Mouse (Mus musculus): ENCODE measurements around the gene Ppig. TPM values are rescaled to one million over a fixed set of nuclear protein-coding genes. Genes with fewer than 3 reads are reported as not detected.
"Not testable (repeated sequence)": the region's sequence is repeated elsewhere in the genome, so short reads cannot be mapped to it uniquely, and the experiment has no call there.

Gene Ppig
- 145 and 149 TPM in 2 replicates for polyA plus RNA-seq (2015; fragmentation: Nextera tagmentation; extraction: Ambion mirVana)

DNA sequence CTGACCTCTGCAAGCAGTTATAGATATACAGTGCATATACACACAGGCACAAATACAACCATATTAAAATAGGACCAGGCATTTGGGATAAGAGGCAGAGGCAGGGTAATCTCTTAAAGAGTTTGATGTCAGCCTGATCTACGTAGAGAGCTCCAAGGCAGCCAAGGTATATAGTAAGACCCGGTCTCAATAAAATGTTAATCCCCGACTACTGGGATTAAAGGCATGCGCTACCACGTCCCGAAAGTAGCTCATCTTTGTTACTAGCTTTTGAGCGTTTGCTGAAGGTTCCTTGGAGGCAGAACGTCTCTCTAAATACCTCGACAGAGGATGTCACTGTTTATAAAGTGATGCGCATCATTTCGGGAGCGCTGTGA lies at the start of gene Ppig:
TSS of gene Ppig (plus strand) at position 273 of the 377 bp plus-strand sequence.
- 5% methylated on average over 12 of the region's 12 CpGs for WGBS
- ATAC-seq (replicated peaks; ENCODE audit: low FRiP score, low read depth), result peak; percentile 33; the same call in 1 of the 2 replicates

GRCm38 (mm10) chr2:69673723-69674122 lies 48.6 kb upstream of the Ppig start:
- no peak overlapping the region for H3K4me2 ChIP-seq (ENCODE audit: low read length)
- H3K27me3 ChIP-seq (ENCODE audit: insufficient read depth, low read length), result no peaks in the 10 kb centered on the region
- no peaks in the 10 kb centered on the region for H3K4me1 ChIP-seq (replicated peaks; ENCODE audit: insufficient read depth, low read length)
- no peak overlapping the region for H3K27ac ChIP-seq
- no peak for ATAC-seq (replicated peaks; ENCODE audit: low FRiP score, low read depth)
- no peak for DNase-seq (ENCODE audit: low spot score)
- WGBS, result 69% methylated on average over 5 of the region's 5 CpGs
- 0 out of 2 replicates have a peak, but pooled peaks cover 3% of the 10 kb centered on the region for H3K36me3 ChIP-seq (ENCODE audit: insufficient read depth, low read length)
- no peak for TF ChIP-seq CTCF (IDR thresholded peaks at IDR 0.05; ENCODE audit: low read depth)
- H3K9ac ChIP-seq (ENCODE audit: low read depth, low read length), result no peak overlapping the region
- no peaks in the 10 kb centered on the region for H3K9me3 ChIP-seq (replicated peaks; ENCODE audit: low read length)
- no peak overlapping the region for H3K4me3 ChIP-seq (replicated peaks; ENCODE audit: low read depth, low read length)

More for the DNA sequence above, at the start of gene Ppig:
- Histone ChIP-seq H3K36me3 (ENCODE audit: insufficient read depth, low read length) (no peaks in the 10 kb centered on the region), H3K4me2 (ENCODE audit: low read length) (peak within 1 kb of the TSS; percentile 62), H3K27ac (peak within 1 kb of the TSS; percentile 92), H3K4me3 (replicated peaks; ENCODE audit: low read depth, low read length) (peak within 1 kb of the TSS; percentile 99), H3K9ac (ENCODE audit: low read depth, low read length) (peak within 1 kb of the TSS; percentile 87), H3K9me3 (replicated peaks; ENCODE audit: low read length) (no peaks in the 10 kb centered on the region), H3K4me1 (replicated peaks; ENCODE audit: insufficient read depth, low read length) (peaks cover 7% of the 10 kb centered on the region; the same call in 1 of the 2 replicates), H3K27me3 (ENCODE audit: insufficient read depth, low read length) (no peaks in the 10 kb centered on the region)
- no peak for TF ChIP-seq CTCF (IDR thresholded peaks at IDR 0.05; ENCODE audit: low read depth)
- DNase-seq (ENCODE audit: low spot score), result no peak

GRCm38 (mm10) chr2:69675266-69675665 lies 47.1 kb upstream of the Ppig start:
- Histone ChIP-seq H3K27me3 (ENCODE audit: insufficient read depth, low read length) (no peaks in the 10 kb centered on the region), H3K4me2 (ENCODE audit: low read length) (no peak overlapping the region), H3K9me3 (replicated peaks; ENCODE audit: low read length) (no peaks in the 10 kb centered on the region), H3K4me1 (replicated peaks; ENCODE audit: insufficient read depth, low read length) (no peaks in the 10 kb centered on the region), H3K27ac (no peak overlapping the region), H3K9ac (ENCODE audit: low read depth, low read length) (no peak overlapping the region), H3K4me3 (replicated peaks; ENCODE audit: low read depth, low read length) (no peak overlapping the region), H3K36me3 (ENCODE audit: insufficient read depth, low read length) (0 out of 2 replicates have a peak, but pooled peaks cover 3% of the 10 kb centered on the region)
- ATAC-seq (replicated peaks; ENCODE audit: low FRiP score, low read depth) (no peak), DNase-seq (ENCODE audit: low spot score) (no peak)
- TF ChIP-seq CTCF (IDR thresholded peaks at IDR 0.05; ENCODE audit: low read depth), result no peak
- 87% methylated on average over 9 of the region's 9 CpGs for WGBS

- ATAC-seq (replicated peaks; ENCODE audit: low FRiP score, low read depth) (no peak), DNase-seq (ENCODE audit: low spot score) (peak; percentile 18)
- no peak overlapping the region for H3K4me3 ChIP-seq (replicated peaks; ENCODE audit: low read depth, low read length)
- no peaks in the 10 kb centered on the region for H3K9me3 ChIP-seq (replicated peaks; ENCODE audit: low read length)
- peak; percentile 66 for TF ChIP-seq CTCF (IDR thresholded peaks at IDR 0.05; ENCODE audit: low read depth)
- H3K9ac ChIP-seq (ENCODE audit: low read depth, low read length), result no peak overlapping the region
- H3K27me3 ChIP-seq (ENCODE audit: insufficient read depth, low read length), result no peaks in the 10 kb centered on the region
- 58% methylated on average over 2 of the region's 2 CpGs for WGBS
- no peak overlapping the region for H3K27ac ChIP-seq
- no peaks in the 10 kb centered on the region for H3K36me3 ChIP-seq (ENCODE audit: insufficient read depth, low read length)
- H3K4me2 ChIP-seq (ENCODE audit: low read length), result no peak overlapping the region
- H3K4me1 ChIP-seq (replicated peaks; ENCODE audit: insufficient read depth, low read length), result no peaks in the 10 kb centered on the region
Measured at GRCm38 (mm10) chr2:69676713-69677112, 45.6 kb upstream of the Ppig start.

DNA sequence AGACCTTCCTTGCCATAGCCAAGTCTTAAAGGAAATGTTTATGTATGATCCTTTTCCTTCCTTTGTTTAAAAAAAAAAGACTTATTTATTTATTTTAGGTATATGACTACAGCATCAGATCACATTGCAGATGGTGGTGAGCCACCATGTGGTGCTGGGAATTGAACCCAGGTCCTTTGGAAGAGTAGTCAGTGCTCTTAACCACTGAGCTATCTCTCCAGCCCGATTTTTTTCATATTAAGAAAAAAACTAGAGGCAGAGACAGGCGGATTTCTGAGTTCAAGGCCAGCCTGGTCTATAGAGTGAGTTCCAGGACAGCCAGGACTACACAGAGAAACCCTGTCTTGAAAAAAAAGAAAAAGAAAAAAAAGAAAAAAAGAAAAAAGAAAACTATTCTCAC lies 45.1 kb upstream of the Ppig start:
- DNase-seq (ENCODE audit: low spot score); H3K4me2 ChIP-seq (ENCODE audit: low read length); ATAC-seq (replicated peaks; ENCODE audit: low FRiP score, low read depth); H3K27ac ChIP-seq; H3K9ac ChIP-seq (ENCODE audit: low read depth, low read length); H3K36me3 ChIP-seq (ENCODE audit: insufficient read depth, low read length); H3K4me1 ChIP-seq (replicated peaks; ENCODE audit: insufficient read depth, low read length); H3K9me3 ChIP-seq (replicated peaks; ENCODE audit: low read length); H3K27me3 ChIP-seq (ENCODE audit: insufficient read depth, low read length); H3K4me3 ChIP-seq (replicated peaks; ENCODE audit: low read depth, low read length): not testable (repeated sequence)
- 85% methylated on average over 2 of the region's 2 CpGs for WGBS

DNA sequence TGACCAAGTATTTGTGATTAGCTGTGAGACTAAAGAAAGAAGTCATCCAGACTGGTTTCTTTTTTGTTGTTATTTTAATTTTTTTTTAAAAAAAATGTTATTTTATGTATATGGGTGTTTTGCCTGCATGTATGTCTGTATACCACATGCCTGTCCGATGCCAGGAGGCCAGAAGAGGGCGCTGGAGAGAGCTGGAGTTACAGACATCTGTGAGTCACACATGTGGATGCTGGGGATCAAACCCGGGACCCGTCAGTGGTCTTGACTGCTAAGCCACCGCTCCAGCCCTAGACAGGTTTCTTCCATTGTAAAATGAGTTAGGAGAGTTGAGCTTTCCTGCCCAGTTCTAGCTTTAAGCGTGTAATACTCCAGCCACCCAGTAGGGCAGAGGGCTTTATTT lies 42.4 kb upstream of the Ppig start:
- Histone ChIP-seq H3K36me3 (ENCODE audit: insufficient read depth, low read length) (no peaks in the 10 kb centered on the region), H3K9me3 (replicated peaks; ENCODE audit: low read length) (no peaks in the 10 kb centered on the region), H3K9ac (ENCODE audit: low read depth, low read length) (no peak overlapping the region), H3K27ac (no peak overlapping the region), H3K4me3 (replicated peaks; ENCODE audit: low read depth, low read length) (no peak overlapping the region), H3K4me2 (ENCODE audit: low read length) (no peak overlapping the region), H3K27me3 (ENCODE audit: insufficient read depth, low read length) (no peaks in the 10 kb centered on the region), H3K4me1 (replicated peaks; ENCODE audit: insufficient read depth, low read length) (no peaks in the 10 kb centered on the region)
- no peak for TF ChIP-seq CTCF (IDR thresholded peaks at IDR 0.05; ENCODE audit: low read depth)
- no peak for ATAC-seq (replicated peaks; ENCODE audit: low FRiP score, low read depth)
- DNase-seq (ENCODE audit: low spot score), result no peak
- WGBS, result 59% methylated on average over 6 of the region's 6 CpGs

- 89% methylated on average over 4 of the region's 4 CpGs for WGBS
- no peak for ATAC-seq (replicated peaks; ENCODE audit: low FRiP score, low read depth)
- no peak overlapping the region for H3K9ac ChIP-seq (ENCODE audit: low read depth, low read length)
Measured at GRCm38 (mm10) chr2:69681931-69682330, 40.4 kb upstream of the Ppig start.

More at GRCm38 (mm10) chr2:69681931-69682330, 40.4 kb upstream of the Ppig start:
- no peak for TF ChIP-seq CTCF (IDR thresholded peaks at IDR 0.05; ENCODE audit: low read depth)
- Histone ChIP-seq H3K9me3 (replicated peaks; ENCODE audit: low read length) (no peaks in the 10 kb centered on the region), H3K27me3 (ENCODE audit: insufficient read depth, low read length) (no peaks in the 10 kb centered on the region), H3K4me2 (ENCODE audit: low read length) (no peak overlapping the region), H3K4me3 (replicated peaks; ENCODE audit: low read depth, low read length) (no peak overlapping the region), H3K4me1 (replicated peaks; ENCODE audit: insufficient read depth, low read length) (no peaks in the 10 kb centered on the region), H3K36me3 (ENCODE audit: insufficient read depth, low read length) (no peaks in the 10 kb centered on the region), H3K27ac (no peak overlapping the region)
- no peak for DNase-seq (ENCODE audit: low spot score)

All from kidney, postnatal 0 days (tissue).